Mouse (Mus musculus) small intestine, adult 2 months (tissue): ENCODE data around the gene Gnaq.

Experiments used
- CTCF ChIP-seq: fragments of 200-500 bp; IDR thresholded peaks from 2 replicates; pipeline ENCODE4 v1.5.1; 2012; ENCODE audit warnings: low read depth, mild to moderate bottlenecking, control low read depth, inconsistent platforms, low read length, moderate library complexity, mixed read lengths; ENCODE audit not compliant: insufficient replicate concordance, insufficient read length; ENCODE audit errors: extremely low read depth
- POLR2A ChIP-seq: fragments of 200-500 bp; IDR thresholded peaks from 2 replicates; pipeline ENCODE4 v1.6.1; 2012; ENCODE audit warnings: low read depth, mild to moderate bottlenecking, control low read depth, inconsistent platforms, low read length, moderate library complexity

- TF ChIP-seq POLR2A (no peak), CTCF (no peak)
Measured at GRCm38 (mm10) chr19:16238512-16238911, 105.9 kb downstream of the Gnaq start.
